Mouse (Mus musculus): ENCODE results near the gene Gm38392. TPM values are rescaled to one million over a fixed set of nuclear protein-coding genes. Genes with fewer than 3 reads are reported as not detected.

Gm38392 gene
- total RNA-seq, 2 experiments from 2014 or later, result 0.29 TPM; not detected in 1

GRCm38 (mm10) chr3:88220842-88221241 lies 66.2 kb downstream of the Gm38392 start:
- intact Hi-C loops (cut with DNase I), result no loop called here
- DNase-seq, result peak; percentile 83 to 89

GRCm38 (mm10) chr3:88219940-88220339 lies 67.1 kb downstream of the Gm38392 start:
- intact Hi-C loops (cut with DNase I), result no loop called here
- no peak for DNase-seq

- intact Hi-C loops (cut with DNase I), result no loop called here
- DNase-seq, result no peak
These were observed 69.3 kb downstream of the Gm38392 start for GRCm38 (mm10) chr3:88217679-88218078.

- no peak for DNase-seq
- intact Hi-C loops (cut with DNase I), result no loop called here
These were observed 70.3 kb downstream of the Gm38392 start for GRCm38 (mm10) chr3:88216534-88217326.

GRCm38 (mm10) chr3:88216116-88216515 lies 70.9 kb downstream of the Gm38392 start:
- intact Hi-C loops (cut with DNase I), result no loop called here
- no peak for DNase-seq

GRCm38 (mm10) chr3:88215553-88216004 lies 71.4 kb downstream of the Gm38392 start:
- intact Hi-C loops (cut with DNase I), result no loop called here
- no peak for DNase-seq

- no peak for DNase-seq
- intact Hi-C loops (cut with DNase I), result no loop called here
These were observed 71.9 kb downstream of the Gm38392 start for GRCm38 (mm10) chr3:88214971-88215552.

- no peak for DNase-seq
- intact Hi-C loops (cut with DNase I), result no loop called here
These were observed 72.6 kb downstream of the Gm38392 start for GRCm38 (mm10) chr3:88214197-88214938.

- DNase-seq, result no peak
- intact Hi-C loops (cut with DNase I), result no loop called here
These were observed 74.0 kb downstream of the Gm38392 start for GRCm38 (mm10) chr3:88213019-88213418.

GRCm38 (mm10) chr3:88212356-88212755 lies 74.7 kb downstream of the Gm38392 start:
- no peak for DNase-seq
- intact Hi-C loops (cut with DNase I), result no loop called here

- intact Hi-C loops (cut with DNase I), result no loop called here
- DNase-seq, result no peak
These were observed 76.1 kb downstream of the Gm38392 start for GRCm38 (mm10) chr3:88210918-88211317.

GRCm38 (mm10) chr3:88210121-88210520 lies 76.9 kb downstream of the Gm38392 start:
- no peak for DNase-seq
- intact Hi-C loops (cut with DNase I), result no loop called here

- intact Hi-C loops (cut with DNase I), result no loop called here
- no peak for DNase-seq
These were observed 77.7 kb downstream of the Gm38392 start for GRCm38 (mm10) chr3:88209306-88209705.

GRCm38 (mm10) chr3:88208226-88208720 lies 78.7 kb downstream of the Gm38392 start:
- DNase-seq, result no peak
- intact Hi-C loops (cut with DNase I), result no loop called here

GRCm38 (mm10) chr3:88207451-88208100 lies 79.4 kb downstream of the Gm38392 start:
- intact Hi-C loops (cut with DNase I), result no loop called here
- DNase-seq, result no peak

GRCm38 (mm10) chr3:88206901-88207371 lies 80.1 kb downstream of the Gm38392 start:
- intact Hi-C loops (cut with DNase I), result no loop called here
- no peak for DNase-seq

GRCm38 (mm10) chr3:88206500-88206899 lies 80.5 kb downstream of the Gm38392 start:
- intact Hi-C loops (cut with DNase I), result no loop called here

GRCm38 (mm10) chr3:88205563-88206491 lies 81.2 kb downstream of the Gm38392 start:
- no peak for DNase-seq

More at GRCm38 (mm10) chr3:88206500-88206899, 80.5 kb downstream of the Gm38392 start:
- no peak for DNase-seq

GRCm38 (mm10) chr3:88205176-88205562 lies 81.8 kb downstream of the Gm38392 start:
- intact Hi-C loops (cut with DNase I), result no loop called here
- no peak for DNase-seq

More at GRCm38 (mm10) chr3:88205563-88206491, 81.2 kb downstream of the Gm38392 start:
- intact Hi-C loops (cut with DNase I), result no loop called here

Measured in heart, postnatal 10 days (tissue).